Mouse (Mus musculus) left cerebral cortex, postnatal 4 days (tissue): ENCODE results near the gene Castor2. TPM values are rescaled to one million over a fixed set of nuclear protein-coding genes. Genes with fewer than 3 reads are reported as not detected.

Source experiments
- DNase-seq: peaks from one replicate; pipeline ENCODE4 v3.0.0-alpha.2; 2022
- intact Hi-C: fragments of 180-260 bp; cut with DNase I; formaldehyde crosslinking; loops from one replicate; pipeline ENCODE4 v1.15.1; 2025
- total RNA-seq, 2 experiments: library from RNA; stranded (reverse); gene quantifications; 2 replicates each; pipeline ENCODE4 v1.2.3; 2021

Castor2 gene
- 10 to 100 TPM; 52.4 to 55.8 TPM for total RNA-seq

DNA sequence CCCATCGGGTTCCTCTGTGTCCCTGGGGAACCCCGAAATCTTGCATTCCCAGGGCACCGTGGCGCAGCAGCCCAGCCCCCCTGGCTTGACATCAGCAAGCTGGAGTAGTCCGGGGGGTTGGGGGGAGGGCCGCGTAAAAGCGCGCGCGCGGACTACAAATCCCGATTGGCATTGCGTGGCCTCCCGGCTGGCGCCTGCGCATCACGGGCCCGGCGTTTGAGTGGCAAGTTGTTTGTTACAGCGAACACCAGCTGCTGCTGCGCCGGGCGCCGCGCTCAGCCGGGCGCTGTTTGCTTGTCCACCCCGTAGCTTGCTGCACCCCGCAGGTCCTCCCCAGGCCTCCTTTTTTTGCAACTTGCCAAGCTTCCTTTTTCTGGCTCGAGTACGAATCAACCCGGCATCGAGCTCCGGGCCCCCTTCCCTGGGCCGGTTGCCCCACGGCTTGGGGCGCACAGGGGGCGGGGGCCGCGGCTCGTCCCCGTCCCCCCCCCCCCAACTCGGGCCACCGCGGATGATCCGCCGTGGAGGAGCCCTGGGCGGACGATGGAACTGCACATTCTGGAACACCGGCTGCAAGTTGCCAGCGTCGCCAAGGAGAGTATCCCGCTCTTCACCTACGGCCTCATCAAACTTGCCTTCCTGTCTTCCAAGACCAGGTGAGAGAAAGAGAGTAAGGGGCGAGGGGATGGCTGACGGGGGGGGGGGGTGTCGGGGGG lies at the start of gene Castor2:
Gene Castor2 (plus strand): TSS at position 216 of the 716 bp plus-strand sequence.
- DNase-seq = peak; percentile 98
- intact Hi-C loops = no loop called here

DNA sequence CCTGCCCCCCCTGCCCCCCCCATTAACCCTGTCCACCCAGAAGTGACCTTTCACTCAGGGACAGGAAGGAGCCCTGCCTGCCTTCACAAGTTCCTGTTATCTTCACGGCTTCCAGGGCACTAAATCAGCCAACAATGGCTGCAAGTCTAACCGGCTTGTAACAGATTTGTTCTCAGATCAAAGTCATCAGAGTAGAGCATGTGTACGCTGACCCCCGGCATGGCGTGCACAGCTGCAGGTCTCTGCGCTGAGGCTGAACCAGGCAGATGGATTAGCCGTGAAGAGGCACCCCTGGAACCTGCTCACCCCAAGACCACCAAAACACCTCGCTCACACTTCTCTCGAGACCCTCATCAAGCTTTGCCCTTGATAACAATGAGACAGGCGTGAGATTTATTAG lies 48.8 kb upstream of the Castor2 start:
- intact Hi-C loops = no loop called here

DNA sequence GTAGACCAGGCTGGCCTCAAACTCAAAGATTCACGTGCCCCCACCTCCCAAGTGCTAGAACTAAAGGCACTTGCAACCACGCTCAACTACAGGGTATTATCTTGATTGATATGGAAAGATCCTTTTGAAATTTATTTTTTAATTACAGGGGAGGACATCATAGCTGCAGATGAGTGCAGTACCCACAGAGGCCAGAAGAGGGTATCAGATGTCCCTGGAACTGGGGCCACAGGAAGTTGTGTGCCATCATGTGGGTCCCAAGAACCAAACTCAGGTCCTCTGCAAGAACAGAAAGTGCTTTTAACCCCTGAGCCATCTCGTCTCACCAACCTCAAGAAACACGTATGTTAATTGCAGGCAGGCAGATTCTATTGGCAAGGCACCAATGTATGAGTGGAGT lies 46.9 kb upstream of the Castor2 start:
- intact Hi-C loops = no loop called here
- no peak for DNase-seq

More for the DNA sequence above, 48.8 kb upstream of the Castor2 start:
- DNase-seq = no peak

DNA sequence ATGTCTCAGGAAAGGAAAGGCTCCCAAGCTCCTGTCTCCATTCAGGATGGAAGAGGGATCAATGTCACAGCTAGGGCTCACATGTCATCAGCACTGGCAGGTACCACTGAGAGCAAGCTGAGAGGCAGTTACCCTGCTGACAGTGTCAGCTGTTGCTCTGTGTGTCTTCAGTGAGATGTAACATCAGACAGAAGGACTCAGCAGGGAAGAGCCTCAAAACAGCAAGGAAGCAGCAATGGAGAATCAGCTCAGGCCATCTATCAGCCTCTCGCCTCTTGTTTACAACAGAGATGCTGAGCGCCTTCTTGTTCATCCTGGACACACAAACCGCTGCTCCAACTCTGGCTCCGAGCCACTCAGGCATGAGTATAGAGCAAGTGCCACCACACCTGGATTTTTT lies 45.0 kb upstream of the Castor2 start:
- DNase-seq = peak; percentile 61
- intact Hi-C loops = no loop called here

DNA sequence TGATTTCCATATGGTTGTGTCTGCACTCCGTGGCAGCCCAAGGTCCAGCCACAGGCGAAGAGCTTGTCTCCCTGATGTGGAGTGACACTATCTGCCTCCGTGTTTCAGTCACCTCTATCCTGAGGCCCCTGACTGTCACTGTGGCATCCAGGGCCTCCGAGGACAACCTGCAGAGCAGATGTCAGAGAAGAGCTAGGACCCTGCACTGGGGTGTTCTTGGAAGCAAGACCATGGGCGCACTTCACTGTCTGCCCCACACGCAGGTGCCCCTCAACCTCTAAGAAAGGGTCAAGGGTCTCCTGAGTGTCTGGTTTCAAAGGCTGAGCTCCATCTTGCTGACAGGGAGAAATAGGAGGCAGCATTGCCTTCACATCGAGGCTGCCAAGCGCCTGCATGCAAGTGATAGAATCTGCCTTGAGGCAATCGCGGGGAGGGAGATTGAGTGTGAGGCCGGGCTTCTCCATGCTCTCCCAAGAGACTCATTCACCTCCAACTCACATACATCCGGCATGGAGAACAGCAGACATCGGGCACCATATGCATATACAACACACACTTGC lies 40.6 kb upstream of the Castor2 start:
- intact Hi-C loops = no loop called here

DNA sequence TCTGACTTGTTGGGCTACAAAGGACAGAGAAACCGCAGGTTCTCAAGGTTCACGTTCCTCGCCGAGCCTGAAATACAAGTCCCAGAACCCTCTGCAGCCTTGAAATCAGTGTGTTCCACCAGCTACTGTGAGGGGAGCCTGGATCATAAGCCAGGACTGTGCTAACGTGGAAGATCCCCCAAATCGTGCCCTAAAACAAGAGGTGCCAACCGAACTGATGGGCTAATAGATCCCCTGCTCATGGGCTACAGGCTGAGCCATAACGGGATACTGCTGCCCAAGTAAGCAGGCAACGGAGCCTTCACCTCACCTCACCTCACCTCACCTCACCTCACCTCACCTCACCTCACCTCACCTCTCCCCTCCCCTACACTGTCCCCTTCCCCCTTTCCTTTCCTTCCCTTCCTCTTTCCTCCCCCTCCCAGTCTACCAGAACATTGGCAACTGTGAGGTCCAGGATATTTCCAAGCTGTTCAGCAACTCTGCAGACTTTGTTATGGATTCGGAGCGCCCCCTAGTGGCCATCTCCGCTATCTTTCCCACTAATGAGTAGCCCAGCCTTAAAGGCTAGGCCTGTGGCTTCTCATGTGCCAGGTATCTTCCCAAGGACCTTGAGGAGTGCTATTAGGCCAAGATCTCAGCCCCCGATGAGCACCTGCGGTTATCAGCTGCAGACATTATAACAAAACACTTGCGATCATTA lies 36.0 kb upstream of the Castor2 start:
- intact Hi-C loops = no loop called here

More for the DNA sequence above, 40.6 kb upstream of the Castor2 start:
- no peak for DNase-seq

DNA sequence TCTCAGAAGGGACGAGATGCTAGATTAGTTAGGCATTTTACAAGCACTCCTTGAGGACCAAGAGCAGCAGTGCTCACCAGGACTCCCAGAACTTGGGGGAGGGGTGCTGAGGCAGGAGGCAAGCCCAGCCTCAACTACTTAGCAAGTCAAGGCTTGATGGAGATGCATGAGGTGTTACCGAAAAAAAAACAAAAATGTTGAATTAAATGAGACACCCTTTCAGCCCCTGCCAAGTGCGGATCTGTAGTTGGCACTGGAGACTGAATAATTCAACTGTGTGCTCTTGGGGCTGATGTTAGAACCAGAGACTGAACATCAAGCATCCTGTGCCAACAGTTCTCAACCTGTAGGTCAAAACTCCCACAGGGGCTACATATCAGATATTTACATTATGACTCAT lies 33.2 kb upstream of the Castor2 start:
- intact Hi-C loops = no loop called here
- no peak for DNase-seq

More for the DNA sequence above, 36.0 kb upstream of the Castor2 start:
- peak; percentile 96 for DNase-seq

DNA sequence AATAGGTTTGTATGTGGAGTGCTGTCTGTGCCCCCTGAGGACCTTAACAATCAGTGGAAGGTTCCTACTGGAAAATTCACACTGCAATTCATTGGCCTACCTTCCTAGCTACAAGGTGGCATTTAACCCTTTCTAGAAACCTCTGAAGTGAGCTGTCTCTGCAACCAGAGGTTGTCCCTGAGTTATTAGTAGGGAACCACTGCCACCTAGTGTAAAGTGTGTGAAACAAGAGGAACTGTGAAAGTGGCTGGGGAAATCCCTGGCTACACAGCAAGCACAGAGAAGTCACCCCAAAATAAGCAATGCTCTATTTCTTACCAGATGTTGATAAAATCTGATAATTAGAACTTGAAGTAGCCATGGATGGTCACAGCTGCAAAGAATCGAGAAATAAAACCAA lies 31.6 kb upstream of the Castor2 start:
- intact Hi-C loops = no loop called here
- DNase-seq = no peak

DNA sequence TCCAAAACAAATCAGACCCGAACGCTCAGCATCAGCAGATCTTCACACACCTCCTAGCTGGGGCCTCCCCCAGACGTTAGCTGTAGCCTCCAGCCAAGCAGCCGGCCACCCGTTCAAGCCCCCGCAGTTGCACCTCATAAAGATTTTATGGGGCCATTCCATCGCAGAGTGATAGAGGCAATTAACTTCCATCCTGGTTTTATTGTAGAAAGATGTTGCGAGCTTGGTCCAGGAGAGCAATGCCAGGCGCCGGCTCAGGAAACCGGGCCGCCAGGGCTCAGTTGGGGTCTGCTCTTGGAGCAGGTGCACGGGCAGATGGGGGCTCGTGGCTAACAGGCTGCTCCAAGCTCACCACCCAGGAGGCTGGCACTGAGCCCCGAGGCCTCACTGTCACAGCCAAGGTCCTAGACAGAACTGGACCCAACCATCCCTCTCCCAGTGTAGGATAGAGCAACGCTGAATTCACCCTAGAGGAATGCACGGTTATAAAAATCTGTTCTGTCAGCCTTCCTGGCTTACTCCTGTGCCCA lies 25.9 kb upstream of the Castor2 start:
- peak; percentile 100 for DNase-seq
- intact Hi-C loops = no loop called here

DNA sequence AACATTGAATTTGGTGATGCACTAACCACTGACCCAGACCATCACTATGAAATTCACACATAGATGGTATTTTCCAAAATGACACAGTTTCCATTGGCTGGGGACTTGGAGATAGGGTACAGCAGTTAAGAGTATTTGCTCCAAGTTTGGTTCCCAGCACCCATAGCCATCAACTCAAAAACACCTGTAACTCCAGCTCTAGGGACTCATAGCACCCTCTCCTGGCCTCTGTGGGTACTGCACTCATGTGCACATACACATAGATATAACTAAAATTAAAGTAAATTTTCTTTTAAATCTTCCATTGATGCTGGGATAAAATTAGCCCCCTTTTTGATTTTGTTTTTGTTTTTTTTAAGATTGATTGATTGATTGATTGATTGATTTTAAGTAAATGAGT lies 25.1 kb upstream of the Castor2 start:
- intact Hi-C loops = no loop called here
- DNase-seq = peak; percentile 45

DNA sequence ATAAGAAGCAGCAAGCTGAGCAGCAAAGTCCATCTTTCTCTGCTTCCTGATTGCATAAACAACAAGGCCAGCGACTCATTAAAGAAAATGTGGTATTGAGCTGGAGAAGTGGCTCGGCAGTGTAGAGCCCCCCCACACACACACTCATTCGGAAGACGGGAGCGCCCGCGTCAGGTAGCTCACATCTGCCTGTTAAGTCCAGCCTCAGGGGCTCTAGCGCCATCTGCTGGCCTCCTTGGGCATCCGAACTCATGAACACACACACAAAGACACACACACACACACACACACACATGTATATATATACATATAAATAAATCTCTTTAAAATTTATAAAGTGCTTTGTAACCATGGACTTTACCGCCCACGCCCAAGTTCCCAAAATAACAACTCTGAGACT lies 23.3 kb upstream of the Castor2 start:
- intact Hi-C loops = no loop called here
- DNase-seq = no peak

DNA sequence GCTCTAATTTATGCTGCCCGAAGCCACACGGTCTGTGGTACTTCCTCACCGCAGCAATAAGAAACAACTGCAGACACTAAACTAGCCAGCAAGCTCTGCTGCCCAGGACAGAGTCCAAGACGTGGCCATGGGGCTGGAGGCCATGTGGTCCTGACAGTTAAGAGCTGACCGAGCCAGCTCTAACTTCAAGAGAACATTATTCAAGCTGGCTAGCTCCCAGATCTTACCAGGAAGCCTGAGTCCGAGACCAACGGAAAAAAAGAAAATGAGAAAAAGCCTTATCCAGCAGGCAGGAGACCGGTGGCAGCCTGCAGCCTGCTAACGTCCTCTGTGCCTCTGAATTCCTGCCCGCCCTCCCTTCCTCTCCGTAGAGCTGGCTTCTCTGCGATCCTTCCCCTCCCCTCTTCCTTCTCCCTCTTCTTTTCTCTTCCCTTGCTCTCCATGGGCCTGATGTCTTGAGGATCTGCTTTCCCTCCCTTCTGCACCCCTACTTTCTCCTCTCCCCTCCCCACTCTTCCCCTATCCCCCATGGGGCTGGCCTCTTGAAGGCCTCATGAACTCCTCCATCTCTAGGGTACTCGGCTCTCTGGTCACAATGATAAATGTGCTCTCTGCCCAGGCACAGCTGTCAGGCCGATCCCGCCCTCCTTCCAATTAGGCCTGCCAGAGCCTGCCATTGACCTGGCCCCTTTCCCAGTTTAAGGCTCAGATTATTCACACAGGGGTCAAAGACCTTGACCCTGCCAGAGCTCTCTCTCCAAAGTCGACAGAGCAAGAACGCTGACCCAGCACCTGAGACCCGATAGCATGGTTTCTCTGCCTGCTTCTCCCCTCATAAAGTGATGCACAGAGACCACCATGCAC lies 18.6 kb upstream of the Castor2 start:
- intact Hi-C loops = no loop called here
- peak; percentile 57 for DNase-seq

DNA sequence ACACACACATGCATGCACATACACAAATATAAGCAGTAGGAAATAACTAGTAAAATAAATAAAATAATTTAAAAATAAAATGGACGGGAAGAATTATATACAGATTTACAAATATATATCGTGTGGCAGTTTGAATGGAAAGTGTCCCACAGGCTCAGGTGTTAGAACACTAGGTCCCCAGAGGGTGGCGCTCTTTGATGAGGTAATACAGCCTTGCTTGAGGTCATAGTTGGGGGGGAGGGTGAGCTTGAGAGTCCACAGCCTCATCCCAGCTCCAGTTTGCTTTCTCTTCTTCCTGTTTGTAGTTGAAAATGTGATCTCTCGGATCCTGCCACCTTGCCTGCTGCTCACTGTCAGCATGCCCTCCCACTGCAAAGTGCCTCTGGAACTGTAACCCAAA lies 14.3 kb upstream of the Castor2 start:
- DNase-seq = no peak
- intact Hi-C loops = no loop called here

DNA sequence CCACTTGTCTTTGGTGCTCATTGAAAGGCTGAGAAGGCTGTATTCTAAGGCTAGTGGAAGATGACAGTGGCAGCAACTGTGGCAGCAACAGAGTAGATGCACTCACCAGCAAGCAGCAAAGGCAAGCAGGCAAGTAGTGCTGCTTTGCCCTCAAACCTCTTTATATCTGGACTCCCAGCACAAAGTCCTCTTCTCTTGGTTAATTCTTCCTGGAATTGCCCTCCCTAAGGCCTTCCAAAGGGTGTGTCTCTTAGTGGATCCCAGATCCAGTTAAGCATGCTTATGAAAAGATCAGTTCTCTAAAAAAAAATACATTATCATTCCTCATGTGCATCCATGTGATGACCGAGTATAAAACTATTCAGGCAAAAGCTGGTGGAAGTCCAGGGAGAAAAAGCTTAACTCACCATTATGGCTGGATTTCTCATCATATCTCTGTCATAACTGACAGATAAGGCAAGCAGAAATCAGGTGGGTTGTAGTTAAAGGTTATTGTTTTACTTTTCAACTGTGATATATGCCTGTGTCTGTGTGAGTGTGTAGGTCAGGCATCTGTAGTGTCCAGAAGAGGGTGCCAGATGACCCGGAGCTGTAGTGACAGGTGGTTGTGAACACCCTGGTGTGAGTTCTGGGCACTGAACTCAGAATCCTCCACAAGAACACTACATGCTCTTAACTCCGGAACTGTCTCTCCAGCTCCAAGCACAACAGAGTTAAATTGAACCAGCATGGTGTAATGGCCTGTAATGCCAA lies 13.4 kb upstream of the Castor2 start:
- intact Hi-C loops = no loop called here
- DNase-seq = no peak

DNA sequence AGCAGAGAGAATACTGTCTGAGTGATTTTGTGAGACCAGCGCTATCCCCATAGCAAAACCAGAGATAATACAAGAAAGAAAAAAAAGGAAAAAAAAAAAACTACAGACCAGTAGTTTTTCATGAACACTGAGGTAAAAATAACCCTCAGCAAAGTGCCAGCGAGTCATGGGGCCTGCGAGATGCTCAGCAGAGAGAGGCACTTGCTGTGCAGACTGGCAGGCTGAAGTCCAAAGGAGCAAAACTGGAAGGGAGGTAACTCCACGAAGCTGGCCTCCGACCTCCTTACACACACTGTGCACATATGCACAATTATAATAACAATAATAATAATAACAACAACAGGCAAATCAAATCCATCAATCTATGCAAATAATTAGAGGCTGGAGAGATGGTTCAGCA lies 12.3 kb upstream of the Castor2 start:
- intact Hi-C loops = no loop called here
- no peak for DNase-seq

DNA sequence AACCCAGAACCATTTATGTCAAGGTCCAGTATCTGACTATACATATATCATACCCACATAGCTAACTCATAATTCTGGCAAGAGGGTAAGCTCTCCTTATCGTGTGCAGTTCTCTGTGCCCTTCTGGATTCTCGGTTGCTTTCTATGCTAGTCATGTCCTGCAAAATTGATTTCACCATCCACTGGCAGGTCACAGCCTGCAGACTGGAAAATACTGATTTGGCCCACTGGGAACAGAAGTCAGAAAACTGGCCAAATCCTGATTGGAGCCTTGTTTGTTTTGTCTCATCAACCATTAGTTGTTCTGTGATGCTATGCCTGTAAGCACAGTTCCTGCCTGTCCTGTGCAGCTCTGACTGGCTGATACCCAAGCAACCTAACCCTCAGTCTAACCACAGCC lies 3.7 kb upstream of the Castor2 start:
- intact Hi-C loops = no loop called here

DNA sequence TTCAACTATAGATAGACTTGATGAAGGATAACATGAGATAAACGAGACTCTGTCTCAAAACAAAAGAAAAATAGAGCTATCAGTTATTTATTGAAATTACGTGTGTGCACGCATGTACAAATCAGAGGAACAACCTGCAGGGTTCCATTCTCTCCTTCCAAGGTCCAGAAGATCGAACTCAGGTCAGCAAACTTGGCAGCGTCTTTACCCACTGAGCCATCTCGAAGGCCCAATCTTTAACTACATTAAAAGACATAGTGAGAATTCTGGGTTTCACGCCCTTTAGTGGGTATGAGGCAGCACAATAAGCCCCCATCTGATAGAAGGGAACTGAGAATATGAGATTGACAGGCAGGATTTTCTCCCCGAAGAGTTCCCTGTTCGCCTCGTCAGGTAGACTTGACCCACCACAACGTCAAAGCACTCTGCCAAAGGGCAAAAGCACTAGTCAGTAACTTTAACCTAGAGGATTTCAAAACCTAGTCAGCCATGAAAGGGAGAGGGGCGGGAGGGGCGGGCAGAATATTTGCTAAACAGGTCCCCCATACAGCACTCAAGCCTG lies 1.1 kb upstream of the Castor2 start:
- no peak for DNase-seq
- intact Hi-C loops = no loop called here

More for the DNA sequence above, 3.7 kb upstream of the Castor2 start:
- DNase-seq = no peak

DNA sequence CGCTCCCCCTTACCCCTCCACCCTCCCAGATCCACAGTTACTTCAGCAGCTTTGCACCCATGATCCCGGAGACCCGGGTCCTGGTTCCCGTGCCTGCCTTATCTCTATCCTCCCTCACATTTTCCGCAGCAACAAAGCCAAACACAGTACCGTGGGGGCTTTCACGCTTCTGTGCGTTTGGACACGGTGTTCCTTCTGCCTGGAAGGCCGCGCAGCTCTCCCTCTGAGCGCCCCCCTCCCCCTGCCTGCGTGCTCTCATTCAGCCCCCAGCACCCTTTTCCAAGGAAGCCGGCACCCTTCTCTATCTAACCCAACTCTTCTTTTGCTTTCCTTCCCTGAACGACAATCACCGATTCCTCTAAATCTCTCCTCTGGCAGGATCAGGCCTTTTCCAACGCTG lies 535 bp upstream of the Castor2 start:
- intact Hi-C loops = no loop called here
- peak; percentile 57 for DNase-seq

DNA sequence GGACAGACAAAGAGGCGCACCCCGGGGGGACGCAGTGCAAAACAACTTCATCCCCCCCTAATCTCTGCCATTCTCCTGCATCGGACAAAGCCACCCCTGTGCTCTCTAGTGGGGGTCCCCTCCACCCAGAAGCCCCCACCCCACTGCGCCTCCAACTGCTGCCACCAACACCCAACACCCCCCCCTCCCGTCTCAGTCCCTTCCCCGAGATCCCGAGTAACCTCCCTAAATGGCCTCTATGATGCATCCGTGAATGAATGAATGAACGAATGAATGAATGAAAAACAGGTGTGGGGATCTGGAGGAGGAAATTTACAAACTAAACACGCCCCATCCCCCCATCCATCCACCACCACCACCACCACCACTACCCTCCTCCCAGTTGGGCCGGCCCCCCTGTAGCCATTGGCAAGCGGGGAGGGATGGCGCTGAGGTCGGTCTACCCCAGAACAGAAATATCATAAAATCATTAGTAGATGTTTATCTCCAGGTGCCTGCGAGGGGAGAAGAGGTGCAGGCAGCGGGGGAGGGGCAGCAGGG lies 791 bp downstream of the Castor2 start:
- intact Hi-C loops = no loop called here
- peak; percentile 36 for DNase-seq

DNA sequence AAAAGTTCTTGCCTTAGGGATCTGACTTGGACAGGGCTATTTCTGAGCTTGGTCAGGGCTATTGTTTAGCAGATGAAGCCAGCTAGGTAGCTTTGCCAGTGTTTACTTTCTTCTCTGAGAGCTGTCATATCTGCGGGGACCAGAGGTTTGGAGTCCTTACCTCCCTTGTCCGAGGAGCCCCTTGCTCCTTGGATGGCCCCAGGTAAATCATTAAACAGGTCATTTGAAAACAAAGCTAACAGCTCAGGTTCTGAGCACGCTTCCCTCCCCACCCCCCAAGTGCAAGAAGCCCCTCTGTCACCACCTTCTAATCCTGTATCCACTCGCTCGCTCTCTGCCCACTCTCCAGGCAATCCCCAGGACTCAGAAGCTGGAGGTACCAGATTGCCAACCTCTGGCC lies 1.8 kb downstream of the Castor2 start:
- intact Hi-C loops = no loop called here
- DNase-seq = no peak
